Mouse (Mus musculus) bone marrow, adult 2 months (tissue): ENCODE measurements around the gene Acad12. TPM values are rescaled to one million over a fixed set of nuclear protein-coding genes. Genes with fewer than 3 reads are reported as not detected.
"Not testable (repeated sequence)": the region's sequence is repeated elsewhere in the genome, so short reads cannot be mapped to it uniquely, and the experiment has no call there.

Experiments
- H3K27ac ChIP-seq: fragments of 200-500 bp; 2 replicates; pipeline ENCODE4 v1.5.1; 2012; ENCODE audit warnings: low read depth, mild to moderate bottlenecking, control low read depth, inconsistent platforms, low read length; ENCODE audit not compliant: control insufficient read depth, poor library complexity, insufficient read depth
- H3K4me1 ChIP-seq: fragments of 200-500 bp; 2 replicates; pipeline ENCODE4 v1.6.1; 2011; ENCODE audit warnings: low read length; ENCODE audit not compliant: control insufficient read depth, insufficient read depth
- H3K4me3 ChIP-seq: fragments of 200-500 bp; replicated peaks from 2 replicates; pipeline ENCODE3; 2011; ENCODE audit warnings: mild to moderate bottlenecking, low read depth, low read length, control low read depth; ENCODE audit not compliant: control insufficient read depth
- CTCF ChIP-seq: fragments of 200-500 bp; IDR thresholded peaks from 2 replicates; pipeline ENCODE4 v1.5.1; 2011; ENCODE audit warnings: low read length, control low read depth; ENCODE audit not compliant: control insufficient read depth, insufficient read depth
- POLR2A ChIP-seq: fragments of 200-500 bp; IDR thresholded peaks from 2 replicates; pipeline ENCODE4 v1.6.1; 2011; ENCODE audit warnings: low read depth, mild to moderate bottlenecking, control low read depth, low read length, borderline replicate concordance; ENCODE audit not compliant: control insufficient read depth
- whole genome bisulfite sequencing: fragments of 180-500 bp; shearing (Covaris S2); methylation state at CpG from one replicate; pipeline ENCODE4 v1.1.7; 2018; 5-methylcytosine and 5-hydroxymethylcytosine counted together
- polyA plus RNA-seq: library from polyadenylated mRNA; stranded (reverse); fragments of >200 nt; gene quantifications from 2 replicates; pipeline ENCODE4 v1.2.4, GENCODE M21; 2011; ENCODE audit warnings: low replicate concordance; ENCODE audit not compliant: missing spikeins, insufficient read depth, insufficient read length

Gene Acad12
- polyA plus RNA-seq, 1 experiment: 2.1 TPM

DNA sequence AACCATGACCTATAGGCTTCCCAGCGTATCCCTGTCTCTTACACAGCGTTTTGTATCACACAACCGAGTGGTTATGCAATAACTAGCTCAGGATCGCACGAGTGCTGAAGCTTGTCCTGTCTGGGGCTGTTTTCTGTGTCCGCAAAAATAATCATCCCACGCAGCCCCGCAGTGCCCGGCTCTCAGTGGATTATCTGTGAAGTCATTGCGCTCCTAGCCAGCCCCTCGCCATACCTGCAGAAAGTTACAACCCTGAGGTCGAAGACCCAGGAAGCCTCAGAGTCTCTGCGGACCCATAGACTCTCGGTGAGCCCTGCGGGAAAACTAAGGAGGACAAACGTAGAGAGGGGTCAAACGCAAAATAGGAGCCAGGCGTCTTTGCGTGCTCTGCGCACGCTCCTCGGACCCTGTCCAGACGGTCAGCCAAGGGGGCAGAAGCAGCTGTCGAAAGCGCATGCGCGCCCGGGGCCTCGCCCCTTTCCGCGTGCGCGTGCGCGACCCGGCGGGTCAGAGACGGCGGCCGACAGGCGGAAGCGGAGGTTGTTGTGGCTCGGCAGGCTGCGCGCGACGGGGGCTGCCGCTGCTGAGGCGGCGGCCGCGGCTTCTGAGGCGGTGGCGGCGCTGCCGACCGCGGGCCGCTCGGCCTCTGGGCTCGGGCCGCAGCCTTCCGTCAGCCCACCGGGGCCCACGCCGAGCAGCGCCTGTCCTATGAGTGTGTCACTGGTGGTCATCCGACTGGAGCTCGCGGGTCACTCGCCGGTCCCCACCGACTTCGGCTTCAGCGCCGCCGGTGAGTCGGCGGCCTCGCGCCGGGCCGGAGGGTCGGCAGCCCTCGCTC lies 41.5 kb upstream of the Acad12 start, which contains the start of the genes Acad10 and Brap:
TSS of gene Acad10 (minus strand) at position 456 of the 838 bp plus-strand sequence.
TSS of gene Brap (plus strand) at position 505 of the 838 bp plus-strand sequence.
- Histone ChIP-seq H3K27ac (peak within 1 kb of the TSS; percentile 84), H3K4me3 (peak within 1 kb of the TSS; percentile 72), H3K4me1 (peaks cover 2% of the 10 kb centered on the region; the same call in 1 of the 2 replicates)
- TF ChIP-seq CTCF (no peak), POLR2A (peak; percentile 87; the same call in 1 of the 2 replicates)
- under 1% methylated on average over 85 of the region's 85 CpGs for WGBS

DNA sequence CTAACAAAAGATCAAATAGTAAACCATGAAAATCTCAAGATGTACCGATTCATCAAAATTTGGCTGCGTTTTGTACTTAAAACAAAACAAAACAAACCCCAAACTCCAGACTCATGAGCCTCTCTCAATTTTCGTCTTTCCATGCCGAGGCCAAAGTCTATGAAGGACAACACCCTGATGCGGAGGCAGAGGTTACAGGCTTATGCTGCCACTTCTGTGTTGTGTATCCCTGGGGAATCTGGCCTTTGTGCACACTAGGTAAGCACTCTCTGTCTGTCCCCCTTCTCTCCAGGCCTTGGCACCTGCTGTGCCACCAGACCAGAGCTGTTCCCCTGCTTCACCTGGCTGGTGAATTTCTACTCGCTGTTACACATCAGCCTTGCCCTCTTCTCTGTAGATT lies 38.9 kb upstream of the Acad12 start:
- not testable (repeated sequence) for H3K4me1 ChIP-seq, H3K4me3 ChIP-seq, H3K27ac ChIP-seq
- WGBS: 86% methylated on average over 6 of the region's 6 CpGs

DNA sequence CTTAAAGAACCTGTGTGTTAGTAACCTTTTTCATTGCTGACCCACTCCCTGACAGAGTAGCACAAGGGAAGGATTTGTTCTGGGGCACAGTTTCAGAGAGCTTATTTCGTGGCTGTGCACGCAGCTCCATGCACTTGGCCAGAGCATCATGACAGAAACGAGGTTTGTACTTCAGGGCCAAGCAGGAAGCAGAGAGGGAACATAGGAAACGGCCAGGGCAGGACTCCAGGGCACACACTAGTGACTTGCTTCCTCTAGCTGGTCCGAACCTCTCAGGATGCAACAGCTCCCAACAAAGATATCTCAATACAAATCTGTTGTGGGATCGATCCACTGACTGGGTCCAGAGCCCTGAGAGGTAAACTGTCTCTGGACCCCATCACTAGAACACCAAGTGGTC lies 38.1 kb upstream of the Acad12 start:
- WGBS: 37% methylated on average over 6 of the region's 6 CpGs
- H3K4me3 ChIP-seq, H3K4me1 ChIP-seq, H3K27ac ChIP-seq: not testable (repeated sequence)

DNA sequence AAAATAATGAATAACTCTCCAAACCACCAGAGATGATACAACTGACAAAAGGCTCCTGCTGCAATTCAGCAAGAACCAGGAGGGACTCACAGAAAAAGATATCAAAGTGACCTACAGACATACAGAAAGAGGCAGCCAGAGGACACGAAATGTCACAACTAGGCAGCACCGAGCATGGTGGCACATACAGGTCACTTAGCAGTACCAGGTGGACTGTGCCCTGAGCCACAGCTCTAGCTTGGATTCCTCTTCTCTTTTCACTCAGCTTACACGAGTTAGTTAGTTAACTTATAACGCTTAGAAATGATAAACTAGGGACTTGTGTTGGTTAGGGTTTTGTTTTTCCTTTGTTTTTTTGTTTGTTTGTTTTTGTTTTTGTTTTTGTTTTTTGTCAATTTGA lies 35.8 kb upstream of the Acad12 start:
- TF ChIP-seq CTCF: no peak
- TF ChIP-seq POLR2A: no peak
- Histone ChIP-seq H3K4me3 (no peak overlapping the region), H3K27ac (no peak overlapping the region), H3K4me1 (no peaks in the 10 kb centered on the region)
- 87% methylated on average over 4 of the region's 4 CpGs for WGBS

DNA sequence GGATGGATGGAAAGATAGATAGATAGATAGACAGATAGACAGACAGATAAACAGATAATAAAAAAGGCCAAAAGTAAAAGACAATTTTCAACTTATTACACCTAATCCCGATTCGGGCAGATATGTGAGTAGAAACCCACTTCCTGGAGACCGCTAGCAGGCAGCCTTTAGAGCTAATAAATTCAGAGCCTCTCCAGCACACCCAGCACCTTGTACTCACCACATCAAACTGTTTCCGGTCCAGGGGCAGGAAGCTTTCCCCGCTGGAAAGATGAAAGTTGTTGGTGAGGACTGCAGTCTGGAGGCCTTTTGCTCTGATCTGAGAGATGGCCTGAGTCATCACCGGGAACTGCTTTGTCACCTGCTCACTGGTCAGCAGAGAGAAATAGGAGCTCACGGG lies 30.4 kb upstream of the Acad12 start:
- Histone ChIP-seq H3K27ac (no peak overlapping the region), H3K4me1 (no peaks in the 10 kb centered on the region), H3K4me3 (no peak overlapping the region)
- TF ChIP-seq POLR2A (no peak), CTCF (no peak)
- 52% methylated on average over 7 of the region's 7 CpGs for WGBS

DNA sequence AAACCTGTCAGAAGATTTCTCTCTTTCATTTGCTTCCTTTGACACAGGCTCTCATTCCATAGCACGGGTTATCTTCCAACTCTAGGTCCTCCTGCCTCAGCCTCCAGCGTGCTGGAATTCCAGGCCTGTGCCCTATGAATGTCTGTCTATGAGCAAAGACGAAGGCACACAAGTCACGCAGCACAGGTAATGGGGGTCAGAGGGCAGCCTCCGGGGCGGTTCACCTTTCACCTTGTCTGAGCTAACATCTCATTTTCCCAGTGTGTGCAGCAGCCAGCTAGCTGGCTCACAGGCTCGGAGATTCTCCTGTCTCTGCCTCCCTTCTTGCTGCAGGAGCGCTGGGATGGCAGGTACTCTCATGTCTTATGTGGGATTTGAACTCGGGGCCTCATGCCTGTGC lies 20.9 kb upstream of the Acad12 start:
- 92% methylated on average over 9 of the region's 9 CpGs for WGBS
- Histone ChIP-seq H3K4me1 (no peaks in the 10 kb centered on the region), H3K27ac (no peak overlapping the region), H3K4me3 (no peak overlapping the region)
- TF ChIP-seq CTCF (no peak), POLR2A (no peak)

DNA sequence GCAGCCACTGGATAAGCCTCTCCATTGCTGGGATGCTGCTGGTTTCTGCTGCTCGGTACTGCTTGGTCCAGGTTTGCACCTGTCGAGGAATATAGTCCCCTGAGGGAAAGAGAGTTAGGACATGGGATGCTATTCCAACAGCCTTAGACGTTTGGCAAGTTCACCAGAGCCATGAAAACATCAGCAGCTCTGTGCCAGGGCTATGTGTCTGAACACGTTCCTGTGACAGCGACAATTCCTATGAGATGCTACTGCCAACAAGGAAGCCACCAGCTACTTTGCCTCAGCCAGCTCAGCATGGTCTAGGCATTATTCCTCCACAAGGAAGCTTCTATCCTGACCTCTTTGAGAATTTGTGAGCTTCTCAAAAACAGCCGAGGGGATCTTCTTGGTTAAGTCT lies 18.6 kb upstream of the Acad12 start:
- no peak overlapping the region for H3K4me3 ChIP-seq
- no peaks in the 10 kb centered on the region for H3K4me1 ChIP-seq
- TF ChIP-seq CTCF: no peak
- no peak overlapping the region for H3K27ac ChIP-seq
- WGBS: 85% methylated on average over 6 of the region's 6 CpGs

DNA sequence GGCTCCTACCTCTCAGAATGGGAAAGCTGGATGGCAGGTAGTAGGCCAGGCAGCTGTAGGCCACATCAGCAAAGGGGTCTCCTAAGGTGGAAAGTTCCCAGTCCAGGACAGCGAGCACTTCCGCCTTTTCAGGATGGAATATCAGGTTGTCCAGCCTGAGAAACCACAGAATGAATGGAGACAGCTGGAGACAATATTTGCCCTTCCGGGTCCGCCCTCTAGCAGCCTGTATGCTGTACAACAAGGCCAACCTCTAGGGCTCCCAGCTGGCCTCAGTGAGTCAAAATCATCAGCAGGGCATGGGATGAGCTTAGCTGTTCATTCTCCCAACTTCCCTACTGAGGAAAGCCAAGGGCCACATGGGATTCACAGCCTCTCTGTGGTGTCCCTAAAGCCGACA lies 15.9 kb upstream of the Acad12 start:
- Histone ChIP-seq H3K4me3 (no peak overlapping the region), H3K4me1 (no peaks in the 10 kb centered on the region), H3K27ac (no peak overlapping the region)
- TF ChIP-seq CTCF (no peak), POLR2A (no peak)
- 86% methylated on average over 5 of the region's 5 CpGs for WGBS

DNA sequence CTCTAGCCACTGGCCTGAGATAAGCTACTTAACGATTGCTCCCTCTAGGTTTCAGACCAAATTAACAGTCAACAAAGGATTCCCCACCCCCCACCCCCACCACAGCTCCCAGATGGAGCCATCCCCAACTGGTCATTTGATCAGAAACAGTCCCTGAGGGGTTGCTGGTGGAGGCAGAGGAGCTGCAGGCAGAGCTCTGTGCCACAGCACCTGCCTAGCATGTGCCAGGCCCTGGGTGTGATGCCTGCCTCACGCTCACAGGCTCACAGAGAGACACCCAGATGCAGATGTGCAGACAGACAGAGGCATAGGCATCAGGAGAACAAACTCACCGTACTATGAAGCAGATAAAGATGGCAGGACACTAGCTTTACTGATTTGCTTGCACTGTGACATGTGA lies 14.1 kb upstream of the Acad12 start:
- H3K27ac ChIP-seq: no peak overlapping the region
- 67% methylated on average over 3 of the region's 3 CpGs for WGBS
- no peak for TF ChIP-seq CTCF
- TF ChIP-seq POLR2A: no peak
- no peaks in the 10 kb centered on the region for H3K4me1 ChIP-seq
- H3K4me3 ChIP-seq: no peak overlapping the region

DNA sequence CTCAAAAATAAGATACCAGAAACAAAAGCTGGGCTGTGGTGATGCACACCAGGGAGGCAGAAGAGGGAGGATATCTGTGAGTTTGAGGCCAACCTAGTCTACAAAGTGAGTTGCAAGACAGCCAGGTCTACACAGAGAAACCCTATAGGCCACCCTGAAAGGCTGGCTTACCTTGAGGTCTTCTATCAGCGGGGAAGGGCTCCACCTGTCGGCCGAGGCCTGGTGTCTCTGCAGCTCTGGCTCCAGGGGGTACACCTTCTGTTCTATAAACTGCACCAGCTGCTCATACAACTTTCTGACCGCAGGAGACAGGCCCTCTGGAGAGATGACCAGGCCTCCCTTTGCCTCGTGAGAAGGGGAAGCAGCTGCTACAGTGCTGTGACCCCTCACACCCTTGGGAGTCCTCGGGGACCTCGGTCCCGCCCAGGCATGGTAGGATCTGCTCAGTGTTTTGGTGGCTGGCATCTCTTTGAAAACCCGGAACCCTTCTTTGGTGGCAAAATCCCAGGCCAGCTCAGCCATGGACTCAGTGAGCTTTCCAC lies 12.4 kb upstream of the Acad12 start:
- not testable (repeated sequence) for H3K4me1 ChIP-seq, H3K4me3 ChIP-seq, H3K27ac ChIP-seq
- WGBS: 74% methylated on average over 8 of the region's 9 CpGs
